ENCODE assay signal across 8 mouse cellular contexts in the genomic region with DNA sequence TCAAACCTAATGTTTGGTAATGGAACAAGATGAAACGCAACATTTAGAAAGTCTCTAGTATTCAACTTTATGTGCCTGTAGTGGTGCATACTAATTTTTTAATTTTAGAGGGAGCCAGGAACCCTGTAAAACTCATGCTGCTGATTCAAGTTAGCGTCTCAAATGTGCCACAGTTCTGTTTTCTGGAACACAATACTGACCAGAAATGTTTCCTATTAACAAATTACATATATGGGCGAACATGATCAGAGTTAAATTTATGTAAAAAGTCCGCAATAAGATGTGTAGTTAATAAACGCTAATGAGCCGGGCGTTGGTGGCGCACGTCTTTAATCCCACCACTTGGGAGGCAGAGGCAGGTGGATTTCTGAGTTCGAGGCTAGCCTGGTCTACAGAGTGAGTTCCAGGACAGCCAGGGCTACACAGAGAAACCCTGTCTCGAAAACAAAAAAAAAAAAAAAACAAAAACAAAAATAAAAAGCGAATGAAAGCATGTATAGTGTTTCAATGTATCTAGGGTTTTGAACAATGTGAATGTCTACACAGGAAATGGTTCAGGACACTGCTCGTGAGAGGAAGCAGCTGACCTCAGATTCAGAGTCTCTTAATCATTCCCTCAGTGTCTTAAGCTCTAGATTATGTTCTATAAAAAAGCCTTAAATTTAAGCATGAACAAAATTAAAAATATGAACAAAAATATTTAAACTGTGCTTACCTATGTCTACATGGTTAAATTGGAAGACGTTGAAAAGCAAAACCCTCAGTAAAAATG. TPM values are rescaled to one million over a fixed set of nuclear protein-coding genes. Genes with fewer than 3 reads are reported as not detected.
DNase-seq lines count a peak whose midpoint lies in the region; ATAC-seq lines count a peak whose summit lies in the region.

No protein-coding gene starts in this region.

- H3K4me3 ChIP-seq in kidney, embryonic 14.5 days (ENCODE audit: low read length) = peak overlapping the region; percentile 94
- peak overlapping the region; percentile 99 for H3K4me3 ChIP-seq in brown adipose tissue, adult 24 weeks (ENCODE audit: insufficient read depth, low read depth, low read length)
- H3K4me3 ChIP-seq in hindbrain, embryonic 16.5 days (ENCODE audit: low read length) = peak overlapping the region; percentile 99
- peak overlapping the region; percentile 96 for H3K4me3 ChIP-seq in midbrain, embryonic 16.5 days (ENCODE audit: low read depth, low read length)

- WGBS in kidney, embryonic 14.5 days = 82% methylated on average over 14 of the region's 14 CpGs
- 81% methylated on average over 14 of the region's 14 CpGs for WGBS in hindbrain, embryonic 16.5 days
- WGBS in midbrain, embryonic 16.5 days = 83% methylated on average over 14 of the region's 14 CpGs

- peak overlapping the region; percentile 100 for H3K27ac ChIP-seq in kidney, embryonic 14.5 days (ENCODE audit: low read depth, low read length)
- no peak overlapping the region for H3K27ac ChIP-seq in brown adipose tissue, adult 24 weeks (replicated peaks; ENCODE audit: low read depth, low read length)
- H3K27ac ChIP-seq in hindbrain, embryonic 16.5 days (ENCODE audit: low read depth, low read length) = peak overlapping the region; percentile 99
- H3K27ac ChIP-seq in midbrain, embryonic 16.5 days (ENCODE audit: low read length) = peak overlapping the region; percentile 99

- H3K4me1 ChIP-seq in kidney, embryonic 14.5 days (ENCODE audit: control insufficient read depth, insufficient read depth, low read length) = peaks cover 14% of the 10 kb centered on the region
- peaks cover 6% of the 10 kb centered on the region; the same call in 1 of the 2 replicates for H3K4me1 ChIP-seq in brown adipose tissue, adult 24 weeks (ENCODE audit: control insufficient read depth, insufficient read depth, insufficient read length, low read length)
- H3K4me1 ChIP-seq in hindbrain, embryonic 16.5 days (ENCODE audit: control insufficient read depth, insufficient read depth, low read depth, low read length) = peaks cover 18% of the 10 kb centered on the region
- H3K4me1 ChIP-seq in midbrain, embryonic 16.5 days (ENCODE audit: control insufficient read depth, insufficient read depth, low read length) = peaks cover 18% of the 10 kb centered on the region

- H3K4me2 ChIP-seq in kidney, embryonic 14.5 days (replicated peaks; ENCODE audit: low read depth, low read length) = peak overlapping the region; percentile 72
- peak overlapping the region; percentile 76 for H3K4me2 ChIP-seq in hindbrain, embryonic 16.5 days (ENCODE audit: low read length)
- H3K4me2 ChIP-seq in midbrain, embryonic 16.5 days (ENCODE audit: low read length) = peak overlapping the region; percentile 70

- no peaks in the 10 kb centered on the region for H3K9me3 ChIP-seq in kidney, embryonic 14.5 days (ENCODE audit: control insufficient read depth, low read length)
- no peaks in the 10 kb centered on the region for H3K9me3 ChIP-seq in hindbrain, embryonic 16.5 days (ENCODE audit: control insufficient read depth, low read length)
- no peaks in the 10 kb centered on the region for H3K9me3 ChIP-seq in midbrain, embryonic 16.5 days (replicated peaks; ENCODE audit: control insufficient read depth, low read length, poor library complexity, severe bottlenecking)

- ATAC-seq in kidney, embryonic 14.5 days (ENCODE audit: low FRiP score, low TSS enrichment) = no peak
- no peak for ATAC-seq in hindbrain, embryonic 16.5 days
- no peak for ATAC-seq in midbrain, embryonic 16.5 days

- no peaks in the 10 kb centered on the region for H3K27me3 ChIP-seq in kidney, embryonic 14.5 days (ENCODE audit: control insufficient read depth, insufficient read depth, low read length)
- H3K27me3 ChIP-seq in hindbrain, embryonic 16.5 days (replicated peaks; ENCODE audit: control insufficient read depth, insufficient read depth, low read length) = no peaks in the 10 kb centered on the region
- H3K27me3 ChIP-seq in midbrain, embryonic 16.5 days (ENCODE audit: control insufficient read depth, insufficient read depth, low read depth, low read length) = no peaks in the 10 kb centered on the region

- no peak for DNase-seq in kidney, adult 9 months
- no peak for DNase-seq in cerebellum, postnatal 36 days
- no peak for DNase-seq in urinary bladder, adult 18-20 months (ENCODE audit: low spot score in 2 of 2)
- DNase-seq in adrenal gland, postnatal 36 days = no peak

- H3K9ac ChIP-seq in kidney, embryonic 14.5 days (ENCODE audit: low read depth, low read length) = peak overlapping the region; percentile 100
- peak overlapping the region; percentile 92 for H3K9ac ChIP-seq in hindbrain, embryonic 16.5 days (ENCODE audit: low read depth, low read length)
- peak overlapping the region; percentile 95 for H3K9ac ChIP-seq in midbrain, embryonic 16.5 days (ENCODE audit: low read depth, low read length)

- no peaks in the 10 kb centered on the region for H3K36me3 ChIP-seq in kidney, embryonic 14.5 days (ENCODE audit: control insufficient read depth, insufficient read depth, low read length)
- H3K36me3 ChIP-seq in hindbrain, embryonic 16.5 days (ENCODE audit: control insufficient read depth, insufficient read depth, low read length) = no peaks in the 10 kb centered on the region
- no peaks in the 10 kb centered on the region for H3K36me3 ChIP-seq in midbrain, embryonic 16.5 days (ENCODE audit: control insufficient read depth, insufficient read depth, low read length)

RNA-seq across cellular contexts. Expression of a gene that starts 8.6 kb away (rescaled TPM):
- polyA plus RNA-seq in kidney, embryonic 14.5 days (2014; fragmentation: Nextera tagmentation; extraction: Ambion mirVana) = 293 and 328 TPM in 2 replicates
- polyA plus RNA-seq in brown adipose tissue, adult 24 weeks (2012; ENCODE audit: insufficient read depth, insufficient read length, missing spikeins) = 10.0 and 16.6 TPM in 2 replicates
- polyA plus RNA-seq in hindbrain, embryonic 16.5 days (2015; fragmentation: Nextera tagmentation; extraction: Ambion mirVana) = 68.7 and 83.7 TPM in 2 replicates
- polyA plus RNA-seq in midbrain, embryonic 16.5 days (2015; fragmentation: Nextera tagmentation; extraction: Ambion mirVana) = 82.8 and 100 TPM in 2 replicates
- total RNA-seq in adrenal gland, postnatal 36 days (2021) = 100 to 1,000 TPM in 1 of 2 experiments, 10 to 100 TPM in 1; 95.1 to 105 TPM

RNA-seq across cellular contexts. Expression of a gene that starts 48.7 kb away (rescaled TPM):
- 544 and 625 TPM in 2 replicates for polyA plus RNA-seq in kidney, embryonic 14.5 days (2014; fragmentation: Nextera tagmentation; extraction: Ambion mirVana)
- 491 and 596 TPM in 2 replicates for polyA plus RNA-seq in brown adipose tissue, adult 24 weeks (2012; ENCODE audit: insufficient read depth, insufficient read length, missing spikeins)
- polyA plus RNA-seq in hindbrain, embryonic 16.5 days (2015; fragmentation: Nextera tagmentation; extraction: Ambion mirVana) = 635 and 651 TPM in 2 replicates
- polyA plus RNA-seq in midbrain, embryonic 16.5 days (2015; fragmentation: Nextera tagmentation; extraction: Ambion mirVana) = 523 and 571 TPM in 2 replicates
- total RNA-seq in adrenal gland, postnatal 36 days (2021) = 1,000 to 10,000 TPM; 1,091 to 1,914 TPM
